10 mouse cellular contexts compared by ENCODE assay signal in genomic region chr4:33290878-33291277, GRCm38 (mm10). TPM values are rescaled to one million over a fixed set of nuclear protein-coding genes. Genes with fewer than 3 reads are reported as not detected.
DNase-seq lines count a peak whose midpoint lies in the region; ATAC-seq and TF ChIP-seq lines count a peak whose summit lies in the region.
"Had no signal": no experiment of that assay in that cellular context is flagged by ENCODE, and none has a peak within 500 bp of the region (broad histone marks: within the 10 kb centered on the region; RNA-seq: fewer than 3 reads in every experiment).

No protein-coding gene starts in this region.

- POLR2A ChIA-PET in Patski (lab: Charles Lee), result interaction anchor here (0.6 kb wide), 1 partner anchor 43 kb away, joined by 4 read pairs; no protein-coding TSS in a partner anchor

- H3K9me3 ChIP-seq in intestine, postnatal 0 days (ENCODE audit: control insufficient read depth), result no peaks in the 10 kb centered on the region
- H3K9me3 ChIP-seq in intestine, embryonic 15.5 days, result no peaks in the 10 kb centered on the region

- TF ChIP-seq POLR2A in lung, adult 2 months (IDR thresholded peaks at IDR 0.05; ENCODE audit: borderline replicate concordance, extremely low read depth, low read depth, low read length), result no peak

- CTCF ChIA-PET in Patski (lab: Charles Lee), result interaction anchor here (1.0 to 2.2 kb wide), 5 partner anchors 20 to 167 kb away, joined by 3 to 15 read pairs (median 6); no protein-coding TSS in a partner anchor

- no peak overlapping the region for H3K9ac ChIP-seq in intestine, postnatal 0 days (ENCODE audit: low read depth, low read length)
- H3K9ac ChIP-seq in intestine, embryonic 15.5 days, result no peak overlapping the region

- no peaks in the 10 kb centered on the region for H3K27me3 ChIP-seq in intestine, postnatal 0 days (replicated peaks; ENCODE audit: control insufficient read depth, insufficient read depth, low read length)
- H3K27me3 ChIP-seq in intestine, embryonic 15.5 days (replicated peaks), result no peaks in the 10 kb centered on the region
- no peaks in the 10 kb centered on the region for H3K27me3 ChIP-seq in Patski
- no peaks in the 10 kb centered on the region for H3K27me3 ChIP-seq in splenic B cell, adult 2 months (ENCODE audit: control insufficient read depth, insufficient read depth, low read length, poor library complexity, severe bottlenecking)

- ATAC-seq in intestine, postnatal 0 days, result no peak
- ATAC-seq in intestine, embryonic 15.5 days, result no peak
- ATAC-seq in Patski, result no peak
- ATAC-seq: forebrain, embryonic 14.5 days had no signal

- H3K36me3 ChIP-seq in intestine, postnatal 0 days (ENCODE audit: control insufficient read depth, insufficient read depth), result no peaks in the 10 kb centered on the region
- H3K36me3 ChIP-seq in intestine, embryonic 15.5 days, result no peaks in the 10 kb centered on the region
- H3K36me3 ChIP-seq in splenic B cell, adult 2 months (ENCODE audit: control insufficient read depth, insufficient read depth, low read length, poor library complexity, severe bottlenecking), result no peaks in the 10 kb centered on the region

- H3K4me1 ChIP-seq in intestine, postnatal 0 days (replicated peaks; ENCODE audit: control insufficient read depth, insufficient read depth, low read length), result no peaks in the 10 kb centered on the region
- H3K4me1 ChIP-seq in intestine, embryonic 15.5 days (replicated peaks), result no peaks in the 10 kb centered on the region
- peaks cover 2% of the 10 kb centered on the region; the same call in 1 of the 2 replicates for H3K4me1 ChIP-seq in lung, adult 2 months (ENCODE audit: control insufficient read depth, insufficient read depth, low read length)

- in situ Hi-C loops in Patski (cut with MboI; ENCODE audit: low pct_unique_long_range_greater_than_20kb), result loop anchor here (5.0 to 10.0 kb wide), 2 partner anchors 66 to 144 kb away; no protein-coding TSS in a partner anchor

- no peak overlapping the region for H3K4me2 ChIP-seq in intestine, postnatal 0 days (replicated peaks; ENCODE audit: low read depth)
- no peak overlapping the region for H3K4me2 ChIP-seq in intestine, embryonic 15.5 days (replicated peaks)

- DNase-seq in lung, postnatal 36 days, result peak; percentile 18
- DNase-seq in lung, adult 2 months, result no peak
- DNase-seq in Patski (ENCODE audit: low read depth, low spot score), result no peak
- DNase-seq in splenic B cell, adult 2 months (ENCODE audit: low read depth, low spot score), result peak; percentile 48
- DNase-seq in embryo, embryonic 9.5 days (ENCODE audit: extremely low spot score), result no peak
- DNase-seq in c-Kit-positive CD71-positive TER-119-positive erythroid progenitor cells, embryonic 14.5 days (ENCODE audit: low spot score), result no peak
- DNase-seq: heart, adult 18-20 months had no signal

- no peak overlapping the region for H3K27ac ChIP-seq in intestine, postnatal 0 days (ENCODE audit: low read depth, low read length)
- no peak overlapping the region for H3K27ac ChIP-seq in intestine, embryonic 15.5 days

- H3K4me3 ChIP-seq in intestine, postnatal 0 days (ENCODE audit: low read depth, low read length), result no peak overlapping the region
- H3K4me3 ChIP-seq in intestine, embryonic 15.5 days (replicated peaks), result no peak overlapping the region
- no peak overlapping the region for H3K4me3 ChIP-seq in lung, adult 2 months (replicated peaks; ENCODE audit: extremely low read depth, low read depth, low read length)

- WGBS in intestine, postnatal 0 days, result 52% methylated on average over 4 of the region's 4 CpGs
- 48% methylated on average over 4 of the region's 4 CpGs for WGBS in intestine, embryonic 15.5 days
- 38% methylated on average over 4 of the region's 4 CpGs for WGBS in lung, adult 2 months

- peak; percentile 59 for TF ChIP-seq CTCF in intestine, postnatal 0 days (IDR thresholded peaks at IDR 0.05; ENCODE audit: low read depth)
- TF ChIP-seq CTCF in lung, adult 2 months (IDR thresholded peaks at IDR 0.05; ENCODE audit: insufficient read depth, low read length), result no peak
- peak; percentile 40 for TF ChIP-seq CTCF in Patski (IDR thresholded peaks at IDR 0.05)

RNA-seq across cellular contexts. Expression of gene Pnrc1, which starts 0.9 kb away (rescaled TPM):
- polyA plus RNA-seq in intestine, postnatal 0 days (2015; fragmentation: Nextera tagmentation; extraction: Ambion mirVana), result 113 and 131 TPM in 2 replicates
- polyA plus RNA-seq in intestine, embryonic 15.5 days (2015; fragmentation: Nextera tagmentation; extraction: Ambion mirVana), result 68.7 and 78.0 TPM in 2 replicates
- polyA plus RNA-seq in lung, adult 2 months (2012; rRNA removed), result 110 and 197 TPM in 2 replicates
- polyA plus RNA-seq in Patski (2021), result 49.0 TPM

RNA-seq across cellular contexts. Expression of gene Rngtt, which starts 19.2 kb away (rescaled TPM):
- polyA plus RNA-seq in intestine, postnatal 0 days (2015; fragmentation: Nextera tagmentation; extraction: Ambion mirVana), result 7.7 and 10.0 TPM in 2 replicates
- polyA plus RNA-seq in intestine, embryonic 15.5 days (2015; fragmentation: Nextera tagmentation; extraction: Ambion mirVana), result 18.7 and 21.2 TPM in 2 replicates
- 1.8 and 2.7 TPM in 2 replicates for polyA plus RNA-seq in lung, adult 2 months (2012; rRNA removed)
- polyA plus RNA-seq in Patski (2021), result 11.0 TPM

Comparison
In these comparisons a context has a peak if more than half of its experiments do, and no peak if none do; other contexts are left out.
1. DNase-seq: peak in lung, postnatal 36 days (single experiment) and splenic B cell, adult 2 months (single experiment); none in lung, adult 2 months (single experiment), Patski (single experiment), embryo, embryonic 9.5 days (single experiment) and c-Kit-positive CD71-positive TER-119-positive erythroid progenitor cells, embryonic 14.5 days (single experiment).